Mouse (Mus musculus): Measurements from ENCODE around the gene Olfr455.

Gene Olfr455

GRCm38 (mm10) chr6:42487114-42487513, 60.3 kb downstream of the Olfr455 start, which contains the start of gene Olfr456:
TSS of gene Olfr456 (minus strand) at chr6:42487214.
- DNase-seq (ENCODE audit: low spot score) = no peak
